Mouse (Mus musculus) heart, postnatal 0 days (tissue): ENCODE data around the gene Arrb2. TPM values are rescaled to one million over a fixed set of nuclear protein-coding genes. Genes with fewer than 3 reads are reported as not detected.

Experiments used
- ATAC-seq: fragments of 200-750 bp; cut with Nextera tagmentation; 2 replicates; pipeline ENCODE4 v1.8.0; 2017; ENCODE audit warnings: low read depth, moderate number of reproducible peaks, moderate library complexity; ENCODE audit not compliant: insufficient read depth
- DNase-seq: peaks from one replicate; pipeline ENCODE4 v3.0.0-alpha.2; 2016; ENCODE audit warnings: low spot score
- H3K27ac ChIP-seq: fragments of 300-500 bp; sonication (generic); 2 replicates; pipeline ENCODE4 v1.5.1; 2014; ENCODE audit warnings: low read depth, mild to moderate bottlenecking
- H3K27me3 ChIP-seq: fragments of 300-500 bp; sonication (generic); 2 replicates; pipeline ENCODE4 v1.6.1; 2014; ENCODE audit warnings: low read length, mixed read lengths; ENCODE audit not compliant: control insufficient read depth, insufficient read depth
- H3K36me3 ChIP-seq: fragments of 300-500 bp; sonication (generic); replicated peaks from 2 replicates; pipeline ENCODE4 v1.6.1; 2014; ENCODE audit warnings: low read length, mixed read lengths; ENCODE audit not compliant: control insufficient read depth, insufficient read depth
- H3K4me1 ChIP-seq: fragments of 300-500 bp; sonication (generic); 2 replicates; pipeline ENCODE4 v1.6.1; 2014; ENCODE audit warnings: antibody characterized with exemption; ENCODE audit not compliant: control insufficient read depth, insufficient read depth
- H3K4me2 ChIP-seq: fragments of 300-500 bp; sonication (generic); 2 replicates; pipeline ENCODE4 v1.6.1; 2014; ENCODE audit warnings: low read depth, mild to moderate bottlenecking, low read length, moderate library complexity
- H3K4me3 ChIP-seq: fragments of 300-500 bp; sonication (generic); 2 replicates; pipeline ENCODE4 v1.5.1; 2014; ENCODE audit warnings: low read depth, low read length
- H3K9ac ChIP-seq: fragments of 300-500 bp; sonication (generic); replicated peaks from 2 replicates; pipeline ENCODE4 v1.6.1; 2014; ENCODE audit warnings: low read depth, low read length, mixed read lengths
- H3K9me3 ChIP-seq: fragments of 300-500 bp; sonication (generic); replicated peaks from 2 replicates; pipeline ENCODE4 v1.6.1; 2016; ENCODE audit warnings: low read length; ENCODE audit not compliant: control insufficient read depth
- CTCF ChIP-seq: IDR thresholded peaks from 2 replicates; pipeline ENCODE4 v1.5.1; 2016; ENCODE audit warnings: antibody characterized with exemption, control low read depth, low read depth
- EP300 ChIP-seq: IDR thresholded peaks from 2 replicates; pipeline ENCODE4 v1.6.1; 2016; ENCODE audit warnings: antibody characterized with exemption, low read depth
- WGBS: fragments of 180-500 bp; shearing (Covaris S2); extraction: QIAGEN DNeasy Blood & Tissue Kit; methylation state at CpG from one replicate; pipeline ENCODE4 v1.1.7; 2014; 5-methylcytosine and 5-hydroxymethylcytosine counted together
- polyA plus RNA-seq: library from polyadenylated mRNA; unstranded; fragments of >200 nt; fragmentation: Nextera tagmentation; extraction: Ambion mirVana; gene quantifications from 2 replicates; pipeline ENCODE4 v1.2.1, GENCODE M21; 2015
- total RNA-seq: library from RNA; depleted of rRNA; stranded (reverse); fragments of >200 nt; gene quantifications from 2 replicates; pipeline ENCODE4 v1.2.3, GENCODE M21; 2014; ENCODE audit warnings: low replicate concordance; rRNA removed

The Arrb2 gene
- total RNA-seq: 9.5 and 27.5 TPM in 2 replicates
- 4.8 and 6.0 TPM in 2 replicates for polyA plus RNA-seq

DNA sequence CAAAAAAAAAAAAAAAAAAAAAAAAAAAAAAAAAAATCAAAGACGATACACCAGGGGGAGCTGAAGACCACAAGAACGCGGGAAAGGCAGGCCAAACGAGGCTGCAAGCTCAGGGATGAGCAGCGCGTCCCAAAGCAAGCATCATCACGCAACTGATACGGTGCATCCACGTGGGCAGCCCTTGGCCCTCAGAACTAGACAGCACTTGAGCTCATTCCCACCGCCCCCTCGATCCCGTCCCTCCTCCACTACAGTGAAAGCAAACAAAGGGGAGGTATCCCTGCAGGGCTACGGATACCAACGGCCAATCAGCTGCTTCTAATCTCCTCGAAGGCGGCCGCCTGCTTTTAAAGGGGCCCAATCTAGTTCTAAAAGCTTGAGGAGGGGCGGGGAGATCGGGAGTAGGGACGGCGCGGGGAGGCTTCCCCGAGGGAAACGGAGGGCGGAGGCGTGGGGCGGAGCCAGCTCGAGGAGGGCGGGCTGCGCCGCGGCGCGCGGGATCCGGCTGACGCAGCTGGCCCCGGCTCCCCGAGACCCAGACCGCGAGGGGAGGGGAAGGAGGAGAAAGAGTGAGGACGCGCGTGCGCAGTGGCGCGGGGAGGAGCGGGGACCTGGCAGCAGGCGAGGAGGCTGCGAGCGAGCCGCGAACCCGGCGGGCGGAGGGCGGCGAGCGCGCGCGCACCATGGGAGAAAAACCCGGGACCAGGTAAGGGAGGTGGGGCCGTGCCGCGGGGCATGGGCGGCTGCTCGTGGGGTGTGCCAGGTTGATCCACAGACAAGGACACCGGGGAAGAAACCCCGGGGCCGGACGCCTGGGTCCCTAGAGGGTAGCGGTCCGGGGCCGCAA lies at the start of gene Arrb2:
Gene Arrb2, plus strand, starts transcription at position 588 of the 847 bp plus-strand sequence.
- peaks cover 10% of the 10 kb centered on the region; the same call in 1 of the 2 replicates for H3K36me3 ChIP-seq
- H3K4me2 ChIP-seq: peak within 1 kb of the TSS; percentile 77
- H3K9ac ChIP-seq: peak within 1 kb of the TSS; percentile 61
- peaks cover 5% of the 10 kb centered on the region; the same call in 1 of the 2 replicates for H3K4me1 ChIP-seq
- no peaks in the 10 kb centered on the region for H3K27me3 ChIP-seq
- ATAC-seq: peak; percentile 94
- TF ChIP-seq CTCF (peak; percentile 54), EP300 (no peak)
- peak within 1 kb of the TSS; percentile 69 for H3K27ac ChIP-seq
- peak within 1 kb of the TSS; percentile 71 for H3K4me3 ChIP-seq
- H3K9me3 ChIP-seq: no peaks in the 10 kb centered on the region
- 1% methylated on average over 75 of the region's 75 CpGs for WGBS
- peak; percentile 96 for DNase-seq

DNA sequence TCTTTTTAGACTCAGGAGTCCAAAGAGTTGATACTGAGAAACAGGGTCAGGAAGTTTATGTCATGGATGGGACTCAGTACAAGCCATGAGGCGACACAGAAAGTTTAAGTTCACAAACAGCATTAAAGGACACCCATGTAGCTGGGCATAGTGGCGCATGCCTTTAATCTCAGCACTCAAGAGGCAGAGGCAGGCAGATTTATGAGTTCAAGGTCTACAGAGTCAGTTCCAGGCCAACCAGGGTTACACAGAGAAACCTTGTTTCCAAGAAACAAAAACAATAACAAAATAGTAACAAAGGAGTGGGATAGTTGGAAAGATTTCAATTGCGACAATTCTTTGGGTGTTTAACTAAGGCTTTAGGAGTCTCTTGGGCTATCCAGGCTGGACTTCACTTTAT lies 48.3 kb upstream of the Arrb2 start:
- TF ChIP-seq EP300 (no peak), CTCF (no peak)
- no peak overlapping the region for H3K4me2 ChIP-seq
- H3K27ac ChIP-seq: no peak overlapping the region
- no peak overlapping the region for H3K4me3 ChIP-seq
- H3K9ac ChIP-seq: no peak overlapping the region
- H3K9me3 ChIP-seq: no peaks in the 10 kb centered on the region
- no peaks in the 10 kb centered on the region for H3K4me1 ChIP-seq
- 73% methylated on average over 3 of the region's 3 CpGs for WGBS
- DNase-seq (no peak), ATAC-seq (no peak)
- H3K27me3 ChIP-seq: no peaks in the 10 kb centered on the region
- H3K36me3 ChIP-seq: 0 out of 2 replicates have a peak, but pooled peaks cover 5% of the 10 kb centered on the region

DNA sequence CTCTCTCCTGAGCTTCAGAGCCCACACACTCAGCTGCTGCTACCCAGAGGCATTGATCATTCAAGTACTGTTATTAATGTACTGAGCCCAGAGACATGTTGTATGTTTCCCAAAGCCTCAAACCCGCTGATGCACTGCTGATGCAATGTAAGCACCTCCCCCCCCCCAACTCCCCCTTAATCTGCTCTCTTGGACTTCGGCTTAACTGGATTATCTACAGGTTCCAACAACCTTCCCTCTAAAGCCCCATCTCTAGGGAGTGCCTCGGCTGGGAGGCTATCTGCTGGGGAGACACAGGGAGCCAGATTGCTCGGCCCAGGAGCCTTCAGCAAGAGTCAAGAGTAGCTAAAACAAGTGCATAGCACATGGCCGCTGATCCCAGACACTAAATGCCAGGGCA lies 45.0 kb upstream of the Arrb2 start:
- no peaks in the 10 kb centered on the region for H3K4me1 ChIP-seq
- no peak overlapping the region for H3K4me3 ChIP-seq
- H3K36me3 ChIP-seq: peaks cover 19% of the 10 kb centered on the region
- H3K27me3 ChIP-seq: no peaks in the 10 kb centered on the region
- 69% methylated on average over 5 of the region's 5 CpGs for WGBS
- H3K27ac ChIP-seq: no peak overlapping the region
- no peak for ATAC-seq
- TF ChIP-seq CTCF (no peak), EP300 (no peak)
- DNase-seq: no peak
- no peaks in the 10 kb centered on the region for H3K9me3 ChIP-seq
- no peak overlapping the region for H3K4me2 ChIP-seq
- no peak overlapping the region for H3K9ac ChIP-seq

DNA sequence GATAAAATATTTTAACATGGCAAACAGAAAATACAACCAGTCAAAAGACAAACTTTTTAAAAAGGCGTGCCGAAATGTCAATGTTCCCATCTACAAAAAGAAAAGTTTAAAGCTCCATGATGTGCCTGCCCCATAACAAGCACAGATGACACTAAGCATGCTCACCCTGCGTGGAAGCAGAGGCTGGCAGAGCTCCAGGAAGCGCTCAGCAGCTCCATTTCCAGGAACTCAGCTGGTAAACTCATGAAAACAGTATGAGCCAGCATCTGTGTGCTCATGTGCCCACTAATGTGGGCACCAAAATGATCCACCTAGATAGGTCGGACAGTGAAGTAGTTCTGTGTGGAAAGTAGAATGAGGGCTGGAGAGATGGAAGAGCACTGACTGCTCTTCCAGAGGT lies 43.0 kb upstream of the Arrb2 start:
- Histone ChIP-seq H3K9me3 (no peaks in the 10 kb centered on the region), H3K36me3 (peaks cover 36% of the 10 kb centered on the region), H3K4me1 (no peaks in the 10 kb centered on the region), H3K27me3 (no peaks in the 10 kb centered on the region), H3K4me2 (no peak overlapping the region), H3K4me3 (no peak overlapping the region), H3K9ac (no peak overlapping the region), H3K27ac (no peak overlapping the region)
- ATAC-seq (no peak), DNase-seq (no peak)
- WGBS: 70% methylated on average over 5 of the region's 5 CpGs
- no peak for TF ChIP-seq CTCF
- no peak for TF ChIP-seq EP300

DNA sequence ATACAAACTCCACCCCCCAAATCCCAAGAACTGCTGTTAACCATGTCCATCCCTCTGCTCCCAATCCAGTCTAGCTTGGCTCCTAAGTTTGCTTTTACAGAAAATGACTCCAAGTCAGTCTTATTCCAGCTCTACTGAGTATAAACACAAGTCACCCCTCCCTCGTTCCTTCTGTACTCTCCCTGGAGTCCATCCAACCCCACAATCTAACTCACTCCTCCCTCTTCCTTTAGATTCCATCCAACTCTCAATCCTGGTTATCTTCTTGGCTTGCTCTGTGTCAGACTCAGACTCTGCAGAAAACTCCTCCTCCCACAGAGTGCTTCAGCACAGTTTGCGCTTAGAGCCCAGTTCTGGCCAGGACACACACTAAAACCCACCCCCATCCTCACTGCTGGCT lies 28.8 kb upstream of the Arrb2 start:
- H3K36me3 ChIP-seq: peaks cover 35% of the 10 kb centered on the region
- no peak overlapping the region for H3K4me2 ChIP-seq
- ATAC-seq: peak; percentile 70
- H3K27me3 ChIP-seq: no peaks in the 10 kb centered on the region
- 28% methylated on average over 2 of the region's 2 CpGs for WGBS
- TF ChIP-seq EP300 (no peak), CTCF (no peak)
- H3K4me3 ChIP-seq: no peak overlapping the region
- H3K9ac ChIP-seq: peak overlapping the region; percentile 33; the same call in 1 of the 2 replicates
- H3K4me1 ChIP-seq: peaks cover 5% of the 10 kb centered on the region; the same call in 1 of the 2 replicates
- H3K9me3 ChIP-seq: no peaks in the 10 kb centered on the region
- peak overlapping the region; percentile 52; the same call in 1 of the 2 replicates for H3K27ac ChIP-seq
- peak; percentile 74 for DNase-seq
